Mouse (Mus musculus) erythroblast, embryonic 14.5 days (primary cell): ENCODE measurements around the gene Cstb.

Experiments used
- GATA1 ChIP-seq: IDR thresholded peaks from 2 replicates; pipeline ENCODE4 v1.6.1; 2012; ENCODE audit warnings: low read length, inconsistent platforms, mixed read lengths
- TAL1 ChIP-seq: IDR thresholded peaks from 3 replicates; pipeline ENCODE4 v1.6.1; 2012; ENCODE audit warnings: low read length, inconsistent platforms, mixed read lengths

- TF ChIP-seq GATA1, result no peak
- TF ChIP-seq TAL1, result no peak
Observed at GRCm38 (mm10) chr10:78426117-78426735, 757 bp downstream of the Cstb start.
